Mouse (Mus musculus) frontal cortex, adult (tissue): Measurements from ENCODE around the gene Asic2.

Source experiments
- ATAC-seq: cut with Nextera tagmentation; 2 replicates; pipeline ENCODE4 v1.9.2; 2017; ENCODE audit warnings: mild to moderate bottlenecking, moderate library complexity, mixed read lengths; ENCODE audit not compliant: low TSS enrichment

The Asic2 gene

GRCm38 (mm10) chr11:81521881-81522280 is 446.4 kb downstream of the Asic2 start:
- ATAC-seq = no peak

GRCm38 (mm10) chr11:81518001-81518955 is 450.0 kb downstream of the Asic2 start:
- no peak for ATAC-seq

- no peak for ATAC-seq
These were observed 452.5 kb downstream of the Asic2 start for GRCm38 (mm10) chr11:81515754-81516153.

GRCm38 (mm10) chr11:81512434-81512833 is 455.8 kb downstream of the Asic2 start:
- peak; percentile 78 for ATAC-seq

GRCm38 (mm10) chr11:81511401-81511800 is 456.9 kb downstream of the Asic2 start:
- ATAC-seq = peak; percentile 53; the same call in 1 of the 2 replicates

- no peak for ATAC-seq
These were observed 459.6 kb downstream of the Asic2 start for GRCm38 (mm10) chr11:81508385-81509233.

GRCm38 (mm10) chr11:81504791-81505430 is 463.3 kb downstream of the Asic2 start:
- ATAC-seq = no peak

GRCm38 (mm10) chr11:81501473-81502246 is 466.6 kb downstream of the Asic2 start:
- ATAC-seq = no peak

GRCm38 (mm10) chr11:81498990-81499389 is 469.3 kb downstream of the Asic2 start:
- no peak for ATAC-seq

GRCm38 (mm10) chr11:81497652-81498391 is 470.4 kb downstream of the Asic2 start:
- no peak for ATAC-seq

GRCm38 (mm10) chr11:81496446-81496845 is 471.8 kb downstream of the Asic2 start:
- ATAC-seq = no peak

GRCm38 (mm10) chr11:81492351-81492750 is 475.9 kb downstream of the Asic2 start:
- ATAC-seq = peak; percentile 98

GRCm38 (mm10) chr11:81489144-81489735 is 479.0 kb downstream of the Asic2 start:
- ATAC-seq = no peak

GRCm38 (mm10) chr11:81488681-81489080 is 479.6 kb downstream of the Asic2 start:
- ATAC-seq = no peak

GRCm38 (mm10) chr11:81486265-81486940 is 481.9 kb downstream of the Asic2 start:
- peak; percentile 88 for ATAC-seq

- no peak for ATAC-seq
These were observed 487.1 kb downstream of the Asic2 start for GRCm38 (mm10) chr11:81481198-81481597.

- no peak for ATAC-seq
These were observed 492.0 kb downstream of the Asic2 start for GRCm38 (mm10) chr11:81476231-81476630.

GRCm38 (mm10) chr11:81474121-81474520 is 494.1 kb downstream of the Asic2 start:
- no peak for ATAC-seq

- ATAC-seq = peak; percentile 59; the same call in 1 of the 2 replicates
These were observed 506.1 kb downstream of the Asic2 start for GRCm38 (mm10) chr11:81462199-81462598.
